Mouse (Mus musculus) small intestine, adult 2 months (tissue): ENCODE measurements at regions not wholly inside any gene's neighbourhood (a gene's known extent, or its start where the extent isn't known, plus 50 kb on each side); places are given as distances from the start of the nearest gene placed in this dataset.

ENCODE experiments used
- CTCF ChIP-seq: fragments of 200-500 bp; IDR thresholded peaks from 2 replicates; pipeline ENCODE4 v1.5.1; 2012; ENCODE audit warnings: low read depth, mild to moderate bottlenecking, control low read depth, inconsistent platforms, low read length, moderate library complexity, mixed read lengths; ENCODE audit not compliant: insufficient replicate concordance, insufficient read length; ENCODE audit errors: extremely low read depth
- POLR2A ChIP-seq: fragments of 200-500 bp; IDR thresholded peaks from 2 replicates; pipeline ENCODE4 v1.6.1; 2012; ENCODE audit warnings: low read depth, mild to moderate bottlenecking, control low read depth, inconsistent platforms, low read length, moderate library complexity

- TF ChIP-seq POLR2A (no peak), CTCF (no peak)
Measured at GRCm38 (mm10) chr3:115646993-115647392, 67.9 kb downstream of the S1pr1 start.
